Mouse (Mus musculus) myocyte (in vitro differentiated cells): ENCODE results near the gene Tmem201. TPM values are rescaled to one million over a fixed set of nuclear protein-coding genes. Genes with fewer than 3 reads are reported as not detected.

Experiments used
- H3K27me3 ChIP-seq: one replicate; pipeline ENCODE4 v1.6.1; 2011; ENCODE audit not compliant: control insufficient read depth, insufficient read depth, insufficient read length
- H3K36me3 ChIP-seq: one replicate; pipeline ENCODE4 v1.6.1; 2011; ENCODE audit not compliant: control insufficient read depth, insufficient read depth
- H3K4me2 ChIP-seq: one replicate; pipeline ENCODE4 v1.6.1; 2011; ENCODE audit warnings: low read depth, control low read depth
- H3K4me3 ChIP-seq: one replicate; pipeline ENCODE4 v1.5.1; 2011; ENCODE audit warnings: mild to moderate bottlenecking, control low read depth, moderate library complexity
- H3K79me2 ChIP-seq: one replicate; pipeline ENCODE4 v1.6.1; 2011; ENCODE audit not compliant: control insufficient read depth, insufficient read depth
- H3ac ChIP-seq: one replicate; pipeline ENCODE4 v1.6.1; 2011; ENCODE audit not compliant: control insufficient read depth, insufficient read length
- CEBPB ChIP-seq: IDR thresholded peaks from 2 replicates; pipeline ENCODE4 v1.6.1; 2011; ENCODE audit warnings: mild to moderate bottlenecking, moderate library complexity; ENCODE audit not compliant: poor library complexity, insufficient read depth, severe bottlenecking
- E2F4 ChIP-seq: IDR thresholded peaks from one replicate; pipeline ENCODE4 v1.6.1; 2011; ENCODE audit warnings: mild to moderate bottlenecking, control low read depth, moderate library complexity; ENCODE audit not compliant: insufficient read depth
- MAX ChIP-seq: IDR thresholded peaks from one replicate; pipeline ENCODE4 v1.6.1; 2011; ENCODE audit warnings: low read depth, mild to moderate bottlenecking, control low read depth
- MYOD1 ChIP-seq, 3 experiments: IDR thresholded peaks; one replicate each; pipeline ENCODE4 v1.6.1; 2011; ENCODE audit warnings: control low read depth in 2 of 3, low read depth in 2 of 3, mild to moderate bottlenecking in 2 of 3, moderate library complexity in 1 of 3; ENCODE audit not compliant: insufficient read length in 2 of 3, control insufficient read depth in 1 of 3
- MYOG ChIP-seq, 3 experiments: IDR thresholded peaks; one replicate each; pipeline ENCODE4 v1.6.1; 2011; ENCODE audit warnings: control low read depth in 2 of 3, low read depth in 2 of 3, mild to moderate bottlenecking in 2 of 3; ENCODE audit not compliant: insufficient read length in 2 of 3, control insufficient read depth in 1 of 3, insufficient read depth in 1 of 3
- POLR2A ChIP-seq: IDR thresholded peaks from one replicate; pipeline ENCODE4 v1.6.1; 2011; ENCODE audit warnings: low read depth, mild to moderate bottlenecking, control low read depth, moderate library complexity; ENCODE audit not compliant: insufficient read length
- POLR2AphosphoS2 ChIP-seq: IDR thresholded peaks from one replicate; pipeline ENCODE4 v1.6.1; 2011; ENCODE audit warnings: low read depth, control low read depth; ENCODE audit not compliant: insufficient read length
- REST ChIP-seq: IDR thresholded peaks from one replicate; pipeline ENCODE4 v1.6.1; 2011; ENCODE audit warnings: mild to moderate bottlenecking, control low read depth, moderate library complexity; ENCODE audit not compliant: insufficient read depth, insufficient read length
- SRF ChIP-seq: IDR thresholded peaks from one replicate; pipeline ENCODE4 v1.6.1; 2011; ENCODE audit warnings: low read depth; ENCODE audit not compliant: control insufficient read depth, insufficient read length
- TCF12 ChIP-seq: IDR thresholded peaks from one replicate; pipeline ENCODE4 v1.6.1; 2011; ENCODE audit warnings: mild to moderate bottlenecking, control low read depth; ENCODE audit not compliant: poor library complexity, insufficient read depth, severe bottlenecking
- TCF3 ChIP-seq: IDR thresholded peaks from one replicate; pipeline ENCODE4 v1.6.1; 2011; ENCODE audit warnings: low read depth, control low read depth; ENCODE audit not compliant: insufficient read length
- USF1 ChIP-seq: IDR thresholded peaks from one replicate; pipeline ENCODE4 v1.6.1; 2011; ENCODE audit warnings: low read depth, mild to moderate bottlenecking, control low read depth, moderate library complexity
- polyA plus RNA-seq: library from polyadenylated mRNA; unstranded; fragments of >200 nt; fragmentation: generic; extraction: Trizol; gene quantifications from one replicate; pipeline ENCODE4 v1.2.1, GENCODE M21; 2012; ENCODE audit warnings: missing spikeins

The Tmem201 gene
- polyA plus RNA-seq, 1 experiment: 31.1 TPM

DNA sequence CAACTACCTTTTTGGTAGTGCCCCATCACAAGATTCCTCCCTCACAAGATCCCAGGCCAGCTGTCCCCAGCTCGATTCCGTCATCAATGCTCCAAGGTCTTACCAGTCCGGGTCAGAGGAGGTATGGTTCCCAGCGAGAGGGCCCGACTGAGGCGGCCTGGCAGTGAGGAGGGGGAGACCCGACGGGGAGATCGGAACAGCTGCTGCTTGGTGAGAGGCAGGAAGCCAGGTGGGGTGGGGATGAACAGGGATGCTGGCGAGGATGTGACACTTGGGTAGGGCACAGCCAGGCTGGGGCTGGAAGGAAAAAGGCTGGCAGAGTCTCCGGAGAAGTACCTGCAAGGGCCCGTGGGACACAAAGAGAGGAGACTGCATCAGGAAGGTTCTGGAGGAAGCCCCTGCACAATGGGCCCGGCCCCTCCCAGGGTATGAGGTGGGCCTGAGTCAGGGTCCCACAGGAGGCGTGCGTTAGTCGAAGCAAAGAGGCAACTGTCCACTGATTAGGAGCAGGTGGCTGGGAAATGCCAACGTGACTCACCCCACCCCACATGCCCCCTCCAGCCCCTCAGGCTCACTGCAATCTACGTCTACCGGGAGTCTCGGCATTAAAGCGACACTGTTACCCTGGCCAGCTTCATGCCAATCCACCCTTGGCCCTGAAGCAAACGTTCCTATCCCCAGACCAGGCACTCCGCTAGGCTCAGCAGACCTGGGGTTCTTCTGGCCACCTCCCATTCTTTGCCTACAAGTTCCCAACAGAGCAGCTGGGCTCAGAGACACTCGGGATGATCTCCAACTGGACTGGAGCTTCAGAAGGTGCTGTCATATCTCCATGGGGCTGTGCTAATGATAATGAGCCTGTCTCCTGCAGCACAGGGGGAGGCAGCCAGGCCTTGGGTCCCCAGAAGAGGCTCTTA, 15.5 kb downstream of the Tmem201 start:
- TF ChIP-seq MYOG (IDR thresholded peaks at IDR 0.05; ENCODE audit: control insufficient read depth in 1 of 3, insufficient read depth in 1 of 3, insufficient read length in 2 of 3, low read depth in 2 of 3) (no peak), CEBPB (no peak), SRF (no peak), TCF3 (no peak), MYOD1 (IDR thresholded peaks at IDR 0.05; ENCODE audit: control insufficient read depth in 1 of 3, insufficient read length in 2 of 3, low read depth in 2 of 3) (no peak), REST (no peak), E2F4 (no peak), TCF12 (no peak), POLR2A (no peak), MAX (no peak), POLR2AphosphoS2 (no peak), USF1 (no peak)
- Histone ChIP-seq H3ac (no peak overlapping the region), H3K36me3 (no peaks in the 10 kb centered on the region), H3K79me2 (no peaks in the 10 kb centered on the region), H3K4me2 (no peak overlapping the region), H3K27me3 (no peaks in the 10 kb centered on the region), H3K4me3 (no peak overlapping the region)

DNA sequence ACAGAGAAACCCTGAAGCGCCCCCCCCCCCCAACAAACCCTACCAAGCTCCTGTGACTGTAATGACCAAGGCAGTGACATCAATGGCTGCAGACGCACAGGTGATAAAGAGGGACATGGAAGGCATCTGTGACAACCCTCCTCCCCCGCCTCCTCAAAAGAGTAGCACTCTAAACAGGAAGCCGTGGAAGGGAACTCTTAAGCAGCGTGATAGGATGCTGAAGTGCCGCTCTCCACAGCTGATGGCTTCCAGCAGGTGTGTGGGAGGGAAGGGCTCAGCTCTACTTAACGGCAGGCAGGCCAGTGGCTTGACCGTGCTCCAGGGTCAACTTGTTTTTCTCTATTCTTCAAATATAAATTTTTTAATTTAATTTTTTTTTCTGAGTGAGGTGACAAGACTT, 16.7 kb downstream of the Tmem201 start:
- Histone ChIP-seq H3K27me3 (no peaks in the 10 kb centered on the region), H3ac (no peak overlapping the region), H3K4me2 (no peak overlapping the region), H3K4me3 (no peak overlapping the region), H3K36me3 (no peaks in the 10 kb centered on the region), H3K79me2 (no peaks in the 10 kb centered on the region)
- TF ChIP-seq MYOD1 (IDR thresholded peaks at IDR 0.05; ENCODE audit: control insufficient read depth in 1 of 3, insufficient read length in 2 of 3, low read depth in 2 of 3) (peak in 2 of 3 experiments; percentile 73 to 77), E2F4 (no peak), REST (no peak)

DNA sequence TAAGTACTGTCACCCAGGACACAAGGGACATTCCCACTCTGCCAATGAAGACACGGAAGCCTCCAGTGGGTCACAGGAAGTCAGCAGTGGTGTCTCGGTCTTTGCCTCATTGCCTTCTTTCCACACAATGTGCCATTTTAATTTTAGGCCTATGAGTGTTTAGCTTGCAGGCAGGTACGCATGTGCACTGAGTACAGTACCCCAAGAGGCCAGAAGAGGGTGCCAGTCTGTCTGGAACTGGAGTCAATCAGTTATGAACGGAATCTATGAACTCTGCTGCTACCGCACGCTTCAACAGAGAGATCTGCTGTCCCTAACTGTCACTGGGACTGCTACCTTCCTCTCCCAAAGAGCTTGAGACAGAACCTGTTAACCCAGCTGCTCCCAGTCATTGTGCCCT, 18.2 kb downstream of the Tmem201 start:
- Histone ChIP-seq H3ac (no peak overlapping the region), H3K36me3 (no peaks in the 10 kb centered on the region), H3K4me3 (no peak overlapping the region), H3K4me2 (no peak overlapping the region), H3K27me3 (no peaks in the 10 kb centered on the region), H3K79me2 (no peaks in the 10 kb centered on the region)
- TF ChIP-seq MAX: no peak
- TF ChIP-seq MYOD1 (IDR thresholded peaks at IDR 0.05; ENCODE audit: control insufficient read depth in 1 of 3, insufficient read length in 2 of 3, low read depth in 2 of 3): no peak
- no peak for TF ChIP-seq POLR2A
- TF ChIP-seq CEBPB: no peak
- no peak for TF ChIP-seq TCF12
- no peak for TF ChIP-seq TCF3
- TF ChIP-seq POLR2AphosphoS2: no peak
- no peak for TF ChIP-seq SRF
- no peak for TF ChIP-seq MYOG (IDR thresholded peaks at IDR 0.05; ENCODE audit: control insufficient read depth in 1 of 3, insufficient read depth in 1 of 3, insufficient read length in 2 of 3, low read depth in 2 of 3)
- no peak for TF ChIP-seq E2F4
- no peak for TF ChIP-seq REST
- TF ChIP-seq USF1: no peak

DNA sequence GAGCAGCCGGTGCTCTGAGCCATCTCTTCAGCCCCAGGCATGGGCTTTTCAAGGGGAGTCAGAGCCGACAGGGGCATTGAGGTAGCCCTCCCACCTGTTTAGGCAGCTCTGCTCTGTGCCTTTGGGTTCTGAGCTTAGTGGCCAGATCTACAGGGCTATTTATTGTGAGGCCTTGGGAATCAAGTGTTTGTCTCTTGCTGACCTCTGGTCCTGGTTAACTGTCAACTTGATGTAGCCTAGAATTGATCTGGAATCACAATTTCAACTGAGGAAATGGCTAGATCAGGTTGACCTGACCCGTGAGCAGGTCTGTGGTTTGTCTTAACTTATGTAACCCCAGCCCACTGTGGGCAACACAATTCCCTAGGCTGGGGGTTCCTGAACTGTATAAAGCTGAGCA, 23.3 kb downstream of the Tmem201 start:
- no peaks in the 10 kb centered on the region for H3K36me3 ChIP-seq
- H3K4me2 ChIP-seq: no peak overlapping the region

DNA sequence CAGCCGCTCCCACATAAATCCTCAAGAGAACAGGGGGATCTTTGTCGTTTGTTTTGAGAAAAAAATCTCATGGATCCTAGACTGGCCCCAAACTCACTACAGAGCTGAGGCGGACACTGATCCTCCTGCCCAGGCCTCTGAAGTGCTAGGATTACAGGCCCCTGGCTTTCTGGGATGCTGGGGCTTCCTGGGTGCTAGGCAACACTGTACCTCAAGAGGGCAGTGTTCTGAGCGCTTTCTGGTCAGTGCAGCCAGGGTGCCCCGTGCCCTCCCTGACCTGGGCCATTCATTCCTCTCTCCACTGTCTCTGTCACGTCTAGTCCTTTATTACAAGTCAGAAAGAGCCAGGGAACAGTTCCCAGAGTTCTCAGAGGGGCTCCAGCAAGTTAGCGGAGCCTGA, 25.9 kb downstream of the Tmem201 start:
- no peaks in the 10 kb centered on the region for H3K79me2 ChIP-seq
- H3ac ChIP-seq: no peak overlapping the region
- no peak overlapping the region for H3K4me3 ChIP-seq
- no peak for TF ChIP-seq USF1
- TF ChIP-seq POLR2A: no peak
- no peak for TF ChIP-seq POLR2AphosphoS2
- no peak for TF ChIP-seq CEBPB
- TF ChIP-seq SRF: no peak
- no peak for TF ChIP-seq TCF3
- TF ChIP-seq TCF12: no peak
- no peak for TF ChIP-seq E2F4
- no peak for TF ChIP-seq MYOG (IDR thresholded peaks at IDR 0.05; ENCODE audit: control insufficient read depth in 1 of 3, insufficient read depth in 1 of 3, insufficient read length in 2 of 3, low read depth in 2 of 3)
- no peak for TF ChIP-seq MAX
- no peak for TF ChIP-seq MYOD1 (IDR thresholded peaks at IDR 0.05; ENCODE audit: control insufficient read depth in 1 of 3, insufficient read length in 2 of 3, low read depth in 2 of 3)
- no peak for TF ChIP-seq REST
- no peaks in the 10 kb centered on the region for H3K27me3 ChIP-seq
- no peak overlapping the region for H3K4me2 ChIP-seq
- H3K36me3 ChIP-seq: no peaks in the 10 kb centered on the region

More for the DNA sequence above, 23.3 kb downstream of the Tmem201 start:
- TF ChIP-seq POLR2A: no peak
- peak; percentile 2 for TF ChIP-seq POLR2AphosphoS2
- no peak for TF ChIP-seq SRF
- TF ChIP-seq TCF3: no peak
- Histone ChIP-seq H3ac (no peak overlapping the region), H3K4me3 (no peak overlapping the region), H3K27me3 (no peaks in the 10 kb centered on the region), H3K79me2 (no peaks in the 10 kb centered on the region)
